Mouse (Mus musculus): ENCODE measurements around the gene Mettl11b.
A peak's percentile ranks its signal among the peaks of the same experiment; 100 is the strongest.
"Not testable (repeated sequence)": the region's sequence is repeated elsewhere in the genome, so short reads cannot be mapped to it uniquely, and the experiment has no call there.

Gene Mettl11b

GRCm38 (mm10) chr1:163725106-163725759, at the start of gene Mettl11b:
Gene Mettl11b, minus strand, starts transcription at chr1:163725232.
- peak; percentile 7 for DNase-seq

DNA sequence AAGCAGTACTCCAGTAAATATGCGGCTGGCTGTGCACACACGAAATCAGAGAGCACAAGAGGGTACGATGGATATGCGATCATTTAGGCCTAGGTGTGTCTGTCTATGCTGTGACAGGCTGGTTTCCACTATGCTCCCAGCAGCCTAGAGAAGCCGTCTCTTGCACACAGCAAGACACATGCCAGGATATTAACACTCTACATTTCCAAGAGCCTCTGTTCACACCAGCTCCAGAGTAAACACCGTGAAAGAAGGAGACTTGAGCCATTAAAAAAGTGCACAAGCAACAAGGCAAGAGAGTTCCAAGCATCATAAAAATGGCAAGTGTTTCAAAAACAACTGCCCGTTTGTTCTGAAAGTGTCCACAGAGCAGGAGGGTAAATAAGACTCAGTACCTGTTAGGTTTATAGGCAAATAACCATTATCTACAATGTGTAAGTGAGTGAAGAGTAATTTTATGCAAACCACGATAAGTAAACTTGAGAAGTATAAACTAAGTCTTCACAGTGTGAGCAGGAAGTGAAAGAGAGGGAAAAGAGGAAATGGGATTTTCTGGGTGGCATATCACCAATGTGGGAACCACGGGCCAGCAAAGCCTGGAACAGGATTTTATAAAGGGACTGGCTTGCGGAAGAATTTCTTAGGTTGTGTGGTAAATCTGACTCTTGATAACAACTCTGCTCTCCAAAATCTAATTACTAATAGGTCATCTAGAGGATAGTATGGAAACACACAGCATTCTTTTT, 32.6 kb upstream of the Mettl11b start:
- DNase-seq: no peak

GRCm38 (mm10) chr1:163751360-163751992, 26.4 kb upstream of the Mettl11b start:
- DNase-seq: no peak

GRCm38 (mm10) chr1:163737239-163737533, 12.2 kb upstream of the Mettl11b start:
- DNase-seq: no peak

DNA sequence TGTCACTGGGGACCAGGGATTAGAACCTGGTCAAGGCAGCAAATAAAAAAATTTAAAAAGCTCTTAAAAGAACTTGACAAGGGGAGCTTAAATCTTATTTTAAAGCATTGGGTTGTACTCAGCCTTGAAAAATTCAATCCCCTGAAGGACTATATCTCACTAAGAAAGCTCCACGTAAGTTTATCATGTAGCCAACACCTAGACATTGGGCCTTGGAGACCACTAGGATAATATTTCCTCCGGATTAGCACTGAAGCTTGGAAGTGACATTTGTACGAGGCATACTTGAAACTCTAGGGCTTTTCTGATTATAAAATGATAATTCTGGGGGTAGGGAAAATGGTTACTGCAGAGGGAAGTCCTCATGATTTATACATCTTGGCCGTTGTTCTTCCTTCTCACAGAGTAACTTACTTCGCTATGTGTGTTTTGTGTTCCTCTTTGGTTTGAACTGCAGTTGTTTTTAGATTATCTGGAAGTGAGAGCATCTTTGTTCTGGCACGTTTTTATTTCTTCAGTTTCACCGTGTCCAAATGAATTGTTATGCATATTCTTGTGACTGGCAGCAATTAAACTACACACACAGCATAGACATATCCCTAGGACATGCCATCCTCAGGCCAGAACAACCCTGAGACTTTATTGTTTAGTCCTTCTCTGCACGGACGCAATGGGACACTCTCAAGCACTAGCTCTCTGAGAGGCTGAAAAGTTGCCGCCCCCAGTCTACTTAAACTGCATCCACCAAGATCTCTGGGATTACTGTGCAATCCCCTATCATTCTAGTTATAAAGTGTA, 11.6 kb upstream of the Mettl11b start:
- no peak for DNase-seq

DNA sequence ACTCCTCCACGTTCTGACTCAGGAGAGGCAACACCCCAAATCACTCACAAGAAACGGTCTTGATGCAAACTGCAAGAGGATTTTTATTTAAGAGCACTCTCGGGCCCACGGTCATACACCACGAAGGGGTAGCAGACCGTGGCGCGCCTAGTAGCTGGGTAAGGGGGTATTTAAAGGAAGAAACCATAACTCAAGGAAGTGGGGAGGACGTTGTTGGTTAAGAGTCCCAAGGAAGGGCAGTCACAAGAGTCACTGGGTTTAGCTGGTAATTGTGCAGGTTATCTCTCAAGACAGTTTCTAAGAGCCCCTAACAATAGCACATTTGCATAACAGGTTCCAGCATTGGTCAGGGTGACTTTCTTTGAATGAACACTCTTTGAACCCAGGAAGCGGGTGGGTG, 6.1 kb upstream of the Mettl11b start:
- not testable (repeated sequence) for DNase-seq

DNA sequence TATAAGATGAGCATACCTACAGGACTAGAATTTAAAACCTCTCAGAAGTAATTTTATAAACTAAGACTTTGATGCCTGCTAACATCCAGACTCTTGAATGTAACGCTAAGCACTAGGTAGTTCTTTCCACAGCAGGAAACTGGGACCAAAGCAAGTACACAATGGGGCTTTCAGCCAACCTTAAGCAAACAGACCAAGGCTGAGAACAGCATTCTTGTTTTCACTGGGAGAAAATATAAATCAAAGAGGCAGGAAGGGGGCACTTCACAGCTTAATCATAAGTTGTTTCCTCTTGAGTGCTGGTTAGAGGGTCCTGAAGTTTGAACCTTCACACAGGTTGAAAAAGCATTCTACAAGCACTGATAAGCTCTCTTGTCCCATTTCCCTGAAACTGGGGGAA, 1.1 kb downstream of the Mettl11b start:
- DNase-seq: no peak

DNA sequence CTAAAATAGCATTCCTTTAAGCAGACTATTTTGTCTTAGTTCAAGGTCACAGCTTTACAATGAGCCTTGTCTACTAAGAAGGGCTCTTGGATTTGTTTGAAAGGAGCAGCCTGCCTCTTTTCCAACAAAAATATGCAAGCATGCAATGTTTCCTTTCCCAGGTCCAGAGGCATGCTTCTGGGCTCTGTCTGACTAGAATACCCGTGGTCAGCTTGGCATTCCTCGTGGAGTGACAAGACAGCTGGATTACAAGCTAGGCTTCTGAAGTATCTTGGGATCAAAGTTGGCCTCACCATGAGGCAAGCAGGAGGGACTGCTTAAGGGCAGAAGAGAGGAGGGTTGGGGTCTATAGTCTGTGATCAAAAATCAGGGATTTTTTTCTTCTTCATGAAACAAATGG, 16.4 kb downstream of the Mettl11b start:
- no peak for DNase-seq

- DNase-seq: no peak
Measured at GRCm38 (mm10) chr1:163700571-163700970, 24.5 kb downstream of the Mettl11b start.

DNA sequence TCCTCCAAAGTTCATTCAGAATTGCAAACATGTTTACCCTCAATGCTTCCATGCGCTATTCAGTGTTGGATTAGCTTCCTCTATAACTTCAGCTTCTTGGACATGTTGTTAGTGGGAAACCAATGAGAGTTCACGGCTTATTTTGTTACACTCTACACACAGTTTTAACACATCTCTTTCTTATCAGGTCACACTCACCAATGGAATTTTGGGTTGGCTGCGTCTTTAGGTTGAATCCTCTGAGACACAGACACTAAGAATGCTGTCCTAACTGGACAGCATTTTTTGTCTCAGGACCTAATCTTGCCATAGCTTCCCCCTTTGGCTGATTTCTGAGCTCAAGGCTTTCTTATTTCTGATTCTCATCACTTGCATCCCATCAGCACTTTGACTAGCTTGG, 25.3 kb downstream of the Mettl11b start:
- no peak for DNase-seq

GRCm38 (mm10) chr1:163691860-163692259, 33.2 kb downstream of the Mettl11b start:
- no peak for DNase-seq

DNA sequence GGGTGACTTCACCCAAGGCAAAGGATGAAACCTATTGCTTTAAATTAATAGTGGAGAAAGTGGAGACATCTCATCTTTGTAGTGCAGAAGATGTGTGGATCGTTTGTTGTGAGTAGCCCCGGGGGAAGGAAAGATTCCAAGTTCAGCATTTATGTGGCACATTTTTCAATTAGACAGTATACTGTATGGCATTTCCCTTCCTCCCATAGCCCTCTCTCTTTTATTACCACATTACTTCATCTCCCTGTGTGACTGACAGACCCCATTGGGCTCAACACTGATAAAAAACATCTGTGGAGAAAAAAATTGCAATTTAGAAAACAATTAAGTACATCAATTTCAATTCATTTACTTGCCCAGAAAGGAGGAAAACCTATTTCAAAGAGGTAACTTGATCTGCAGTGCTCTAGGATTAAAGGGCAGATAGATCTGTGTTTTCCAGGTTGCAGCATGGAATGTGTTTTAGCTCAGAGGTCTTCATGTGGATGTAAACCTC, 42.0 kb downstream of the Mettl11b start:
- DNase-seq: no peak

GRCm38 (mm10) chr1:163682127-163682526, 42.9 kb downstream of the Mettl11b start:
- no peak for DNase-seq

- no peak for DNase-seq
Measured at GRCm38 (mm10) chr1:163672866-163673265, 52.2 kb downstream of the Mettl11b start.

DNA sequence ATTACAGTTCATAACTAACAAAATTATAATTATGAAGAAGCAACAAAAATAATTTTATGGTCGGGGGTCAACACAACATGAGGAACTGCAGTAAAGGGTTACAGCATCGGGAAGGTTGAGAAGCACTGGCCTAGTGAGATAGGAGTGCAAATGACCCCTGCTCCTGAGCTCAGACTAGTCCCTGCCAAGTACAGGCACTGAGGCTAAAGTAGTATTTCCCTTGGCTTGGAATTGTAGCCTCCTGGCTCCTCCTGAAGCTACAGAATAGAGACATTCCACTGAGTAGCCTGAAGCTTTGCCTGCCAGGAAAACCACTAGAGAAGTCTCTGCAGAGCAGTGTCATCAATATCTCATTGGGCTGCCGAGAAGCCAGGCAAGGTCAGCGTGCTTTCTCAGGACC, 53.7 kb downstream of the Mettl11b start:
- DNase-seq: no peak

DNA sequence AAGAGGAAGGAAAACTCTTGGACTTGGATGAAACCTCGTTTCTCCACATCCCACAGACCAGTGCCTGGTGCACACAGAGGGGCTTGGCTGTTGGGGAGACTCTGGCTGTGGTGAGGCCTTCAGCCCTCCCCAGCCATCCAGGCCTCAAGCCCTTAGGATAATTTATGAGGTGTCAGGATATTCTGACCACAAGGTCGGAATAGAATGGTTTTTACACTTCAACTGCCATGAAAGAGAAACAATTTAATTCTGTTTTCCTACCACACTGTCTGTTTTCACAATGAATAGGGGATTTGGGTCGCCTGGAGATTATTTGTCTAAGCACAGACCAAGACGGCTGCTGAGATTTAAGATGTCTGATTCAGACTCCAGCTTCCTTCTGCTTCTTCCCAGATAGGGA, 54.3 kb downstream of the Mettl11b start:
- DNase-seq: no peak

DNA sequence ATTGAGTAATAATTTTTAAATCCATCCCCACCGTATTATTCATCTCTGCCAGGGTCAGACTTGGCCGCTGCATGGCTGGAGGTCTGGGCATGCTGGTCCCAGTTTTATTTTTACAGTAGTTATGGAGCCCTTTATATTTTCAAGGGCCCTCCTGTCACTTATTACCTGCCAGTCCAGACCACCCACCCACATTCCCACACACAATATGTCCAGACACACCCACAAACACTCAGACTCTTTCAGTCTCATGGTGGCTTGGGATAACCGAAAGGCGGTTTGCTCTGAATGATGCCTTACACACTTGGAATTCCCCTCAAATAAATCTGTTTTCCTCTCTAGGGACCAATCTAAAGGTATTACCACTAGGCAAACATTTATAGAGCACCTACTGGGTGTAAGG, 55.1 kb downstream of the Mettl11b start:
- no peak for DNase-seq

- no peak for DNase-seq
Measured at GRCm38 (mm10) chr1:163662416-163662815, 62.6 kb downstream of the Mettl11b start.

DNA sequence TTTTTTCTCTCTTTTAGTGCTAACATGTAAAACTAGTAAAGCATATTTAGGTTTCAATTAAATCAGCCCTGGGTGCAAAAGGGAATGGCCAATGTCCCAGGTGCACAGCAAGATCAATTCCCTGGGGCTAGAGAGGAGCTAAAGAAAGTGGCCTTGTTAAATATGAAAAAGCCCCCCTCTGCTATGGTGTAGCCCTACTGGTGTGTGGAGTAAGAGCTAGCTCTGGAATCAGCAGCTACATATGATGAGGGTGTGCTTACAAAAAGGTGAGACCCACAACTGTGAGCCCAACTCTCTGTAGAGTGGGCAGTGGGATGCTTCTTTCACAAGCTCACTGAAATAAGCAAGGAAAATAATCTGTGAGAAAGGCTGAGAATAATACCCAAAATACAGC, 66.5 kb downstream of the Mettl11b start:
- DNase-seq: no peak

- DNase-seq: no peak
Measured at GRCm38 (mm10) chr1:163657766-163658534, 67.1 kb downstream of the Mettl11b start.

GRCm38 (mm10) chr1:163657056-163657455, 68.0 kb downstream of the Mettl11b start:
- DNase-seq: no peak

- DNase-seq: no peak
Measured at GRCm38 (mm10) chr1:163656432-163656831, 68.6 kb downstream of the Mettl11b start.
